Mouse (Mus musculus): ENCODE data around the gene Gm6676.
"Not testable (repeated sequence)": the region's sequence is repeated elsewhere in the genome, so short reads cannot be mapped to it uniquely, and the experiment has no call there.

Gm6676 gene

GRCm38 (mm10) chr14:7125312-7125711 is at the start of gene Gm6676:
Gm6676 (minus strand) TSS chr14:7125412.
- DNase-seq (ENCODE audit: low spot score): not testable (repeated sequence)

- DNase-seq (ENCODE audit: low spot score): not testable (repeated sequence)
Measured at GRCm38 (mm10) chr14:7174483-7174971, 49.3 kb upstream of the Gm6676 start, which contains the start of gene Gm3512. Gm3512 (minus strand) TSS chr14:7174533.

- DNase-seq (ENCODE audit: low spot score): not testable (repeated sequence)
Measured at GRCm38 (mm10) chr14:7105124-7105802, 19.9 kb downstream of the Gm6676 start.

- not testable (repeated sequence) for DNase-seq (ENCODE audit: low spot score)
Measured at GRCm38 (mm10) chr14:7100521-7100920, 24.7 kb downstream of the Gm6676 start, which contains the start of gene Gm3696. Gm3696 (minus strand) TSS chr14:7100621.

All from ovary, adult 18-20 months (tissue).